Mouse (Mus musculus): ENCODE measurements at regions not wholly inside any gene's neighbourhood (a gene's known extent, or its start where the extent isn't known, plus 50 kb on each side); places are given as distances from the start of the nearest gene placed in this dataset.

DNA sequence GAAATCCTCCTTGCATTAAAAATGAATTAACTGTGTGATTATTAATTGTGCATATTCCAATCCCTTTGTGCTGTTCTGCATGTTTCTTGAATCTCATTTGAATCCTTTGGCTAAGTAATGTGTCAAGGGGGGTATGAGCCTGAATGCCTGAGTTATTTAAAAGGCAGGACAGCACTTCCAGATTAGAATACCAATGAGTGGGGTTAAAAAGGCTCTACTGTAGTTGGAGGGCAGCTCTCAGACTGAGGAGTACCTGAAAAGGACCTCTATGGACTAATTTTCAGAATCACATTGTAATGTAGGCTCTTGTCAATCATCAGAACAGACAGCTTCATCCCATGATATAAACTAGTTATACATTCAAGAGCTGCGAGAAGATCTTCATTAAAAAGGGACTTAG, 417.9 kb downstream of the Grb14 start:
- TF ChIP-seq EP300 (IDR thresholded peaks at IDR 0.05; ENCODE audit: low read depth) = no peak
- TF ChIP-seq CTCF (IDR thresholded peaks at IDR 0.05; ENCODE audit: low read depth) = no peak
- H3K36me3 ChIP-seq (replicated peaks; ENCODE audit: insufficient read depth, low read length) = no peaks in the 10 kb centered on the region
- H3K9ac ChIP-seq (replicated peaks) = no peak overlapping the region
- no peak for ATAC-seq
- no peaks in the 10 kb centered on the region for H3K9me3 ChIP-seq (ENCODE audit: low read length)
- 77% methylated on average over 1 of the region's 1 CpGs for WGBS (ENCODE audit: insufficient replicate concordance)
- H3K4me1 ChIP-seq (ENCODE audit: insufficient read depth) = no peaks in the 10 kb centered on the region
- no peak for DNase-seq
- H3K27ac ChIP-seq (ENCODE audit: low read depth) = no peak overlapping the region
- no peak overlapping the region for H3K4me3 ChIP-seq (ENCODE audit: low read depth, low read length)
- H3K27me3 ChIP-seq (ENCODE audit: insufficient read depth, low read length) = no peaks in the 10 kb centered on the region
- H3K4me2 ChIP-seq (ENCODE audit: low read depth, low read length) = no peak overlapping the region

- Histone ChIP-seq H3K4me3 (ENCODE audit: low read depth, low read length) (no peak overlapping the region), H3K36me3 (replicated peaks; ENCODE audit: insufficient read depth, low read length) (no peaks in the 10 kb centered on the region), H3K27me3 (ENCODE audit: insufficient read depth, low read length) (no peaks in the 10 kb centered on the region), H3K4me1 (ENCODE audit: insufficient read depth) (no peaks in the 10 kb centered on the region), H3K9ac (replicated peaks) (no peak overlapping the region), H3K9me3 (ENCODE audit: low read length) (no peaks in the 10 kb centered on the region), H3K27ac (ENCODE audit: low read depth) (no peak overlapping the region), H3K4me2 (ENCODE audit: low read depth, low read length) (no peak overlapping the region)
- 38% methylated on average over 3 of the region's 3 CpGs for WGBS (ENCODE audit: insufficient replicate concordance)
- TF ChIP-seq EP300 (IDR thresholded peaks at IDR 0.05; ENCODE audit: low read depth) = no peak
- TF ChIP-seq CTCF (IDR thresholded peaks at IDR 0.05; ENCODE audit: low read depth) = no peak
- no peak for ATAC-seq
- no peak for DNase-seq
Observed at GRCm38 (mm10) chr2:64582258-64582657, 442.5 kb downstream of the Grb14 start.

GRCm38 (mm10) chr2:64536032-64536431, 438.2 kb upstream of the Fign start:
- Histone ChIP-seq H3K4me2 (ENCODE audit: low read depth, low read length) (no peak overlapping the region), H3K9me3 (ENCODE audit: low read length) (no peaks in the 10 kb centered on the region), H3K36me3 (replicated peaks; ENCODE audit: insufficient read depth, low read length) (no peaks in the 10 kb centered on the region), H3K9ac (replicated peaks) (no peak overlapping the region), H3K27me3 (ENCODE audit: insufficient read depth, low read length) (no peaks in the 10 kb centered on the region), H3K27ac (ENCODE audit: low read depth) (no peak overlapping the region), H3K4me3 (ENCODE audit: low read depth, low read length) (no peak overlapping the region), H3K4me1 (ENCODE audit: insufficient read depth) (no peaks in the 10 kb centered on the region)
- DNase-seq (no peak), ATAC-seq (no peak)
- WGBS (ENCODE audit: insufficient replicate concordance) = 66% methylated on average over 5 of the region's 5 CpGs
- no peak for TF ChIP-seq CTCF (IDR thresholded peaks at IDR 0.05; ENCODE audit: low read depth)

DNA sequence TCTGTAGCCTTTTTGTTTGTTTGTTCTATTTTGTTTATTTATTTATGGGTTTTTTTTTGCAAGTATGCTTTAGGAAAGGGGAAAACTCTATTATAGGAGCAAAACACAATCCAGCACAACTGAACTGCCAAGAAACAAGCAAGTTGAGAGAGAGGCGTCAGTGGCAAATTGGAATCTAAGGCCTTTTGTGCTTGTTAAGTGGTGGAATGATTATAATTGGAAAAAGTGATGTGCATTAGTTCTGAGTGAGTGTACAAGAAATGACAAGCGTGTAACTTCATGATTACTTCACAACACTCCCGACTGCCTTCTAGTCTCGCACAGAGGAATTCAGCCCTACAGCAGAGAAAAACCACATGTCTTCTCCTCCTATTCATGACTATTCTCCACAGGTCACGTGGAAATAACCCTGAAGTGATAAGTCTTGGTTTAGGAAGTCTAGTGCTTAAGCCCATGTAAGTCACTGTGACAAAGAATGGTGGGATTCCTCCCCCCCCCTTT, 437.6 kb upstream of the Fign start:
- TF ChIP-seq EP300 (IDR thresholded peaks at IDR 0.05; ENCODE audit: low read depth) (no peak), CTCF (IDR thresholded peaks at IDR 0.05; ENCODE audit: low read depth) (no peak)
- H3K4me1 ChIP-seq (ENCODE audit: insufficient read depth) = no peaks in the 10 kb centered on the region
- no peaks in the 10 kb centered on the region for H3K36me3 ChIP-seq (replicated peaks; ENCODE audit: insufficient read depth, low read length)
- H3K27ac ChIP-seq (ENCODE audit: low read depth) = no peak overlapping the region
- WGBS (ENCODE audit: insufficient replicate concordance) = 80% methylated on average over 5 of the region's 5 CpGs
- H3K4me3 ChIP-seq (ENCODE audit: low read depth, low read length) = no peak overlapping the region
- DNase-seq = no peak
- no peak for ATAC-seq
- no peak overlapping the region for H3K4me2 ChIP-seq (ENCODE audit: low read depth, low read length)
- H3K9me3 ChIP-seq (ENCODE audit: low read length) = no peaks in the 10 kb centered on the region
- H3K27me3 ChIP-seq (ENCODE audit: insufficient read depth, low read length) = no peaks in the 10 kb centered on the region
- no peak overlapping the region for H3K9ac ChIP-seq (replicated peaks)

- Histone ChIP-seq H3K36me3 (replicated peaks; ENCODE audit: insufficient read depth, low read length) (no peaks in the 10 kb centered on the region), H3K9me3 (ENCODE audit: low read length) (no peaks in the 10 kb centered on the region), H3K4me2 (ENCODE audit: low read depth, low read length) (no peak overlapping the region), H3K27ac (ENCODE audit: low read depth) (no peak overlapping the region), H3K4me3 (ENCODE audit: low read depth, low read length) (no peak overlapping the region), H3K4me1 (ENCODE audit: insufficient read depth) (no peaks in the 10 kb centered on the region), H3K27me3 (ENCODE audit: insufficient read depth, low read length) (no peaks in the 10 kb centered on the region), H3K9ac (replicated peaks) (no peak overlapping the region)
- ATAC-seq = no peak
- no peak for TF ChIP-seq CTCF (IDR thresholded peaks at IDR 0.05; ENCODE audit: low read depth)
- no peak for TF ChIP-seq EP300 (IDR thresholded peaks at IDR 0.05; ENCODE audit: low read depth)
- WGBS (ENCODE audit: insufficient replicate concordance) = 89% methylated on average over 13 of the region's 13 CpGs
- DNase-seq = no peak
Observed at GRCm38 (mm10) chr2:64534869-64535268, 437.0 kb upstream of the Fign start.

- Histone ChIP-seq H3K9me3 (ENCODE audit: low read length) (no peaks in the 10 kb centered on the region), H3K4me2 (ENCODE audit: low read depth, low read length) (no peak overlapping the region), H3K4me1 (ENCODE audit: insufficient read depth) (no peaks in the 10 kb centered on the region), H3K27ac (ENCODE audit: low read depth) (no peak overlapping the region), H3K9ac (replicated peaks) (no peak overlapping the region), H3K27me3 (ENCODE audit: insufficient read depth, low read length) (no peaks in the 10 kb centered on the region), H3K4me3 (ENCODE audit: low read depth, low read length) (no peak overlapping the region), H3K36me3 (replicated peaks; ENCODE audit: insufficient read depth, low read length) (no peaks in the 10 kb centered on the region)
- DNase-seq (no peak), ATAC-seq (no peak)
- 50% methylated on average over 2 of the region's 2 CpGs for WGBS (ENCODE audit: insufficient replicate concordance)
- TF ChIP-seq CTCF (IDR thresholded peaks at IDR 0.05; ENCODE audit: low read depth) (no peak), EP300 (IDR thresholded peaks at IDR 0.05; ENCODE audit: low read depth) (no peak)
Observed at GRCm38 (mm10) chr2:64534344-64534743, 436.5 kb upstream of the Fign start.

- no peak overlapping the region for H3K4me2 ChIP-seq (ENCODE audit: low read depth, low read length)
- no peak for ATAC-seq
- no peak overlapping the region for H3K4me3 ChIP-seq (ENCODE audit: low read depth, low read length)
- WGBS (ENCODE audit: insufficient replicate concordance) = 78% methylated on average over 3 of the region's 3 CpGs
- H3K4me1 ChIP-seq (ENCODE audit: insufficient read depth) = no peaks in the 10 kb centered on the region
- no peak overlapping the region for H3K27ac ChIP-seq (ENCODE audit: low read depth)
- TF ChIP-seq CTCF (IDR thresholded peaks at IDR 0.05; ENCODE audit: low read depth) (no peak), EP300 (IDR thresholded peaks at IDR 0.05; ENCODE audit: low read depth) (no peak)
- H3K9ac ChIP-seq (replicated peaks) = no peak overlapping the region
- no peaks in the 10 kb centered on the region for H3K36me3 ChIP-seq (replicated peaks; ENCODE audit: insufficient read depth, low read length)
- no peaks in the 10 kb centered on the region for H3K9me3 ChIP-seq (ENCODE audit: low read length)
- no peaks in the 10 kb centered on the region for H3K27me3 ChIP-seq (ENCODE audit: insufficient read depth, low read length)
- no peak for DNase-seq
Observed at GRCm38 (mm10) chr2:64522722-64523121, 424.9 kb upstream of the Fign start.
